Mouse (Mus musculus): Measurements from ENCODE around the gene Rnf168. TPM values are rescaled to one million over a fixed set of nuclear protein-coding genes. Genes with fewer than 3 reads are reported as not detected.
A peak's percentile ranks its signal among the peaks of the same experiment; 100 is the strongest.

Gene Rnf168
- total and polyA plus RNA-seq, 3 experiments: 14.9 to 61.5 (median 17.6) TPM

GRCm38 (mm10) chr16:32246351-32246791 is 30.9 kb upstream of the Rnf168 start:
- Histone ChIP-seq H3K27ac (ENCODE audit: control insufficient read depth, low read depth, low read length) (peak overlapping the region; percentile 33), H3K4me1 (ENCODE audit: control insufficient read depth in 1 of 2, insufficient read depth in 2 of 2, low read length in 2 of 2) (peaks cover 8 to 10% of the 10 kb centered on the region in 2 experiments), H3K4me3 (ENCODE audit: control insufficient read depth in 1 of 2, insufficient read depth in 1 of 2, low read depth in 2 of 2, low read length in 2 of 2) (peak overlapping the region; percentile 95 to 97), H3K36me3 (ENCODE audit: control insufficient read depth in 1 of 2, insufficient read depth in 2 of 2, low read length in 2 of 2) (peaks cover 0 to 30% of the 10 kb centered on the region in 2 experiments; a peak in 2 of 4 replicates), H3K9ac (ENCODE audit: control insufficient read depth, low read depth, low read length, poor library complexity, severe bottlenecking) (peak overlapping the region; percentile 66), H3K79me2 (ENCODE audit: control insufficient read depth, insufficient read depth, low read length, poor library complexity) (peaks cover 38% of the 10 kb centered on the region), H3K9me3 (replicated peaks; ENCODE audit: insufficient read depth, low read length) (no peaks in the 10 kb centered on the region), H3K27me3 (ENCODE audit: control insufficient read depth in 1 of 2, insufficient read depth in 2 of 2, low read length in 2 of 2) (no peaks in the 10 kb centered on the region)
- TF ChIP-seq MAZ (IDR thresholded peaks at IDR 0.05; ENCODE audit: low read depth, low read length) (no peak), ZC3H11A (IDR thresholded peaks at IDR 0.05; ENCODE audit: low read depth, low read length) (0 out of 2 replicates have a peak, but pooled peaks have one; percentile 1), MAX (IDR thresholded peaks at IDR 0.05; ENCODE audit: low read length) (peak; percentile 44; the same call in 1 of the 2 replicates), NRF1 (IDR thresholded peaks at IDR 0.05; ENCODE audit: insufficient read depth, low read depth, low read length, poor library complexity, severe bottlenecking) (0 out of 2 replicates have a peak, but pooled peaks have one; percentile 9)
- peak; percentile 80 for DNase-seq (ENCODE audit: low read depth, low spot score)

GRCm38 (mm10) chr16:32246952-32247370 is 30.3 kb upstream of the Rnf168 start, which contains the start of the genes Fbxo45 and Wdr53:
Fbxo45 (minus strand) TSS chr16:32247158.
Wdr53 (plus strand) TSS chr16:32247227.
- peak; percentile 97 for DNase-seq (ENCODE audit: low read depth, low spot score)
- peaks cover 8 to 10% of the 10 kb centered on the region in 2 experiments for H3K4me1 ChIP-seq (ENCODE audit: control insufficient read depth in 1 of 2, insufficient read depth in 2 of 2, low read length in 2 of 2)
- no peaks in the 10 kb centered on the region for H3K27me3 ChIP-seq (ENCODE audit: control insufficient read depth in 1 of 2, insufficient read depth in 2 of 2, low read length in 2 of 2)
- no peaks in the 10 kb centered on the region for H3K9me3 ChIP-seq (replicated peaks; ENCODE audit: insufficient read depth, low read length)
- H3K27ac ChIP-seq (ENCODE audit: control insufficient read depth, low read depth, low read length): peak within 1 kb of the TSS; percentile 85
- H3K79me2 ChIP-seq (ENCODE audit: control insufficient read depth, insufficient read depth, low read length, poor library complexity): peaks cover 35% of the 10 kb centered on the region
- H3K9ac ChIP-seq (ENCODE audit: control insufficient read depth, low read depth, low read length, poor library complexity, severe bottlenecking): peak within 1 kb of the TSS; percentile 95
- peaks cover 0 to 30% of the 10 kb centered on the region in 2 experiments; a peak in 2 of 4 replicates for H3K36me3 ChIP-seq (ENCODE audit: control insufficient read depth in 1 of 2, insufficient read depth in 2 of 2, low read length in 2 of 2)
- H3K4me3 ChIP-seq (ENCODE audit: control insufficient read depth in 1 of 2, insufficient read depth in 1 of 2, low read depth in 2 of 2, low read length in 2 of 2): peak within 1 kb of the TSS; percentile 95 to 97
- 0 out of 2 replicates have a peak, but pooled peaks have one; percentile 20 for TF ChIP-seq MAZ (IDR thresholded peaks at IDR 0.05; ENCODE audit: low read depth, low read length)
- no peak for TF ChIP-seq MYC (IDR thresholded peaks at IDR 0.05; ENCODE audit: low read depth, low read length)
- peak; percentile 96 for TF ChIP-seq ELF1 (IDR thresholded peaks at IDR 0.05; ENCODE audit: low read depth, low read length)
- TF ChIP-seq GATA1 (IDR thresholded peaks at IDR 0.05; ENCODE audit: low read depth, low read length): no peak
- TF ChIP-seq CHD2 (IDR thresholded peaks at IDR 0.05; ENCODE audit: low read length): no peak
- no peak for TF ChIP-seq USF1 (IDR thresholded peaks at IDR 0.05; ENCODE audit: low read depth, low read length)
- no peak for TF ChIP-seq USF2 (IDR thresholded peaks at IDR 0.05; ENCODE audit: borderline replicate concordance in 1 of 2, insufficient read depth in 1 of 2, low read depth in 1 of 2, low read length in 2 of 2)
- TF ChIP-seq ETS1 (IDR thresholded peaks at IDR 0.05; ENCODE audit: low read depth, low read length): no peak
- TF ChIP-seq BHLHE40 (IDR thresholded peaks at IDR 0.05; ENCODE audit: borderline replicate concordance, low read depth, low read length): no peak
- TF ChIP-seq NELFE (IDR thresholded peaks at IDR 0.05; ENCODE audit: low read depth, low read length): peak; percentile 87; the same call in 1 of the 2 replicates
- TF ChIP-seq HCFC1 (IDR thresholded peaks at IDR 0.05; ENCODE audit: low read depth, low read length): peak; percentile 95
- no peak for TF ChIP-seq MYB (IDR thresholded peaks at IDR 0.05; ENCODE audit: low read depth, low read length)
- no peak for TF ChIP-seq RCOR1 (IDR thresholded peaks at IDR 0.05; ENCODE audit: low read depth, low read length)
- TF ChIP-seq SIN3A (IDR thresholded peaks at IDR 0.05; ENCODE audit: low read length): peak; percentile 93
- no peak for TF ChIP-seq JUND (IDR thresholded peaks at IDR 0.05; ENCODE audit: low read depth, low read length)
- TF ChIP-seq NRF1 (IDR thresholded peaks at IDR 0.05; ENCODE audit: insufficient read depth, low read depth, low read length, poor library complexity, severe bottlenecking): peak; percentile 68
- peak; percentile 56 to 93; a peak in 3 of 4 replicates for TF ChIP-seq POLR2A (IDR thresholded peaks at IDR 0.05; ENCODE audit: control insufficient read depth in 1 of 2, insufficient read depth in 1 of 2, low read depth in 1 of 2, low read length in 2 of 2, poor library complexity in 1 of 2)
- TF ChIP-seq MAFK (IDR thresholded peaks at IDR 0.05; ENCODE audit: borderline replicate concordance, low read depth, low read length): no peak
- 0 out of 2 replicates have a peak, but pooled peaks have one; percentile 29 for TF ChIP-seq ZMIZ1 (IDR thresholded peaks at IDR 0.05; ENCODE audit: low read depth, low read length)
- no peak for TF ChIP-seq TAL1 (IDR thresholded peaks at IDR 0.05; ENCODE audit: low read length)
- TF ChIP-seq E2F4 (IDR thresholded peaks at IDR 0.05; ENCODE audit: borderline replicate concordance, low read depth, low read length): peak; percentile 72; the same call in 1 of the 2 replicates
- TF ChIP-seq ZNF384 (IDR thresholded peaks at IDR 0.05; ENCODE audit: low read depth, low read length): no peak
- no peak for TF ChIP-seq ZKSCAN1 (IDR thresholded peaks at IDR 0.05; ENCODE audit: low read depth, low read length)
- 0 out of 2 replicates have a peak, but pooled peaks have one; percentile 52 for TF ChIP-seq TCF12 (IDR thresholded peaks at IDR 0.05; ENCODE audit: low read depth, low read length)
- no peak for TF ChIP-seq SMC3 (IDR thresholded peaks at IDR 0.05; ENCODE audit: low read depth, low read length)
- peak; percentile 67; the same call in 1 of the 2 replicates for TF ChIP-seq POLR2AphosphoS2 (IDR thresholded peaks at IDR 0.05; ENCODE audit: low read length)
- no peak; the same call in 1 of the 2 replicates for TF ChIP-seq TBP (IDR thresholded peaks at IDR 0.05; ENCODE audit: low read depth, low read length)
- no peak for TF ChIP-seq CTCF (IDR thresholded peaks at IDR 0.05 in 2 of 3, conservative IDR thresholded peaks at IDR 0.05 in 1 of 3; ENCODE audit: control insufficient read depth in 1 of 3, insufficient read depth in 1 of 3, low read depth in 2 of 3, low read length in 3 of 3, poor library complexity in 1 of 3, severe bottlenecking in 1 of 3)
- no peak for TF ChIP-seq EP300 (IDR thresholded peaks at IDR 0.05; ENCODE audit: low read depth in 1 of 2, low read length in 2 of 2)

All from MEL (cell line).